Mouse (Mus musculus) lung, postnatal 0 days (tissue): Measurements from ENCODE around the gene Vps37b. TPM values are rescaled to one million over a fixed set of nuclear protein-coding genes. Genes with fewer than 3 reads are reported as not detected.
A peak's percentile ranks its signal among the peaks of the same experiment; 100 is the strongest.

Experiments
- ATAC-seq: fragments of 200-750 bp; cut with Nextera tagmentation; 2 replicates; pipeline ENCODE4 v1.8.0; 2017; ENCODE audit warnings: moderate library complexity
- DNase-seq: peaks from one replicate; pipeline ENCODE4 v3.0.0-alpha.2; 2016; ENCODE audit warnings: low spot score
- H3K27ac ChIP-seq: fragments of 300-500 bp; sonication (generic); 2 replicates; pipeline ENCODE4 v1.5.1; 2014; ENCODE audit warnings: antibody characterized with exemption, mild to moderate bottlenecking, low read length, mixed read lengths
- H3K27me3 ChIP-seq: fragments of 300-500 bp; sonication (generic); replicated peaks from 2 replicates; pipeline ENCODE4 v1.6.1; 2014; ENCODE audit warnings: low read length, mixed read lengths; ENCODE audit not compliant: insufficient read depth
- H3K36me3 ChIP-seq: fragments of 300-500 bp; sonication (generic); 2 replicates; pipeline ENCODE4 v1.6.1; 2014; ENCODE audit warnings: low read length, mixed read lengths; ENCODE audit not compliant: insufficient read depth
- H3K4me1 ChIP-seq: fragments of 300-500 bp; sonication (generic); 2 replicates; pipeline ENCODE4 v1.6.1; 2014; ENCODE audit warnings: antibody characterized with exemption, low read depth, low read length, mixed read lengths; ENCODE audit not compliant: insufficient read depth
- H3K4me2 ChIP-seq: fragments of 300-500 bp; sonication (generic); replicated peaks from 2 replicates; pipeline ENCODE4 v1.6.1; 2014; ENCODE audit warnings: low read depth, mild to moderate bottlenecking, low read length, moderate library complexity, mixed read lengths
- H3K4me3 ChIP-seq: fragments of 300-500 bp; sonication (generic); 2 replicates; pipeline ENCODE4 v1.5.1; 2014; ENCODE audit warnings: low read depth, low read length
- H3K9ac ChIP-seq: fragments of 300-500 bp; sonication (generic); replicated peaks from 2 replicates; pipeline ENCODE4 v1.6.1; 2014; ENCODE audit warnings: low read depth, mild to moderate bottlenecking
- H3K9me3 ChIP-seq: fragments of 300-500 bp; sonication (generic); 2 replicates; pipeline ENCODE4 v1.6.1; 2016; ENCODE audit warnings: low read length, mixed read lengths
- CTCF ChIP-seq: IDR thresholded peaks from 2 replicates; pipeline ENCODE4 v1.5.1; 2016; ENCODE audit warnings: antibody characterized with exemption, mild to moderate bottlenecking
- EP300 ChIP-seq: IDR thresholded peaks from 2 replicates; pipeline ENCODE4 v1.6.1; 2016; ENCODE audit warnings: antibody characterized with exemption, mild to moderate bottlenecking, control low read depth
- WGBS: fragments of 180-500 bp; shearing (Covaris S2); extraction: QIAGEN DNeasy Blood & Tissue Kit; methylation state at CpG from one replicate; pipeline ENCODE4 v1.1.7; 2014; 5-methylcytosine and 5-hydroxymethylcytosine counted together
- polyA plus RNA-seq: library from polyadenylated mRNA; unstranded; fragments of >200 nt; fragmentation: Nextera tagmentation; extraction: Ambion mirVana; gene quantifications from 2 replicates; pipeline ENCODE4 v1.2.1, GENCODE M21; 2015

Gene Vps37b
- polyA plus RNA-seq, 1 experiment from 2014 or later: 28.5 TPM

DNA sequence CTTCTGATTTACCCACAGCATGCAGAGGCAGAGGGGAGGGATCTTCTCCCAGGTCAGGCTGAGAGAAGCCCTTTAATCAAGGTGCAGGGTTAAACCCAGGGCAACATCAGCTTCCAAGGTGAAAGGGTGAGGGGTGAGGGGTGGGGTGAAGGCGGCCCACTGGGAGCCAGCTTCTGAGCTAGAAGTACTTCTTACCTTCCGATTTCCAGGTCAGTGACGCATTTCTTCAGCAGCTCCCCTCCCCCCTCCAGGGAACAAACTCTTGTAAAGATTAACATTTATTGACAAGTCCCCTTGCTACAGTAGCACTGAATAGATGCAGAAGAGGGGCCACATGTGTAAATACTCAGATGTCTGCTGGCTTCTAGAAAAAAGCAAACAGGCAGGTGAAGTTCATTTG lies 54.8 kb downstream of the Vps37b start:
- Histone ChIP-seq H3K4me3 (no peak overlapping the region), H3K27ac (peak overlapping the region; percentile 47; the same call in 1 of the 2 replicates), H3K36me3 (no peaks in the 10 kb centered on the region), H3K9me3 (no peaks in the 10 kb centered on the region), H3K4me2 (no peak overlapping the region), H3K9ac (no peak overlapping the region), H3K4me1 (peaks cover 22% of the 10 kb centered on the region), H3K27me3 (no peaks in the 10 kb centered on the region)
- TF ChIP-seq EP300 (no peak), CTCF (no peak)
- WGBS: 33% methylated on average over 3 of the region's 3 CpGs
- ATAC-seq (no peak), DNase-seq (peak; percentile 34)

DNA sequence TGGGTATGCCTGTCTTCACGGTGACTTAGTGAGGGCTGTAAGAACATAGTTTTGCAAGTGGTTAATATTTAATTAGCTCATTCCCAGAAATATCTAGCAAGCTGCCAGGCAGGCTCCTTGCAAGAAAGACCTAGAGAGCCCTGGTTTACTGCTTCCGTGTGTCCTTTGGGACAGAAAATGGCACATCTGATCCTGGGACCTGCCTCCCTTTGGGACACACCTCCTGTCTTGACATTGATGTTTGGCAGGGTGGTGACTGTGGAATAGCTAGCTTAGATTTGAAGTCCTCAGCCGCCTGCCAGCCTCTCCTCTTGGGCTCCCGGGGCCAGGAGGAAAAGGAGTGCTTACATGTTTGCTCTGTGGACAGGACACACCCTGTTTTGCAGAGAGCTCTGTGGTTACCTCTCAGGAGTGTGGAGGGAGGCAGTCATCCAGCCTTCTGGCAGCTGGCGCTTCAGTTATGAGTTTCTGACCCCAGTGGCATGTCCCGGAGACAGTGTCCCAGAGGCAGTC lies 56.3 kb downstream of the Vps37b start:
- ATAC-seq: peak; percentile 83
- WGBS: 30% methylated on average over 6 of the region's 6 CpGs
- H3K27ac ChIP-seq: peak overlapping the region; percentile 75
- no peaks in the 10 kb centered on the region for H3K9me3 ChIP-seq
- no peaks in the 10 kb centered on the region for H3K36me3 ChIP-seq
- DNase-seq: peak; percentile 91
- H3K4me1 ChIP-seq: peaks cover 17% of the 10 kb centered on the region
- H3K4me3 ChIP-seq: no peak overlapping the region
- TF ChIP-seq CTCF (no peak), EP300 (peak; percentile 49; the same call in 1 of the 2 replicates)
- peak overlapping the region; percentile 98 for H3K4me2 ChIP-seq
- no peak overlapping the region for H3K9ac ChIP-seq
- H3K27me3 ChIP-seq: no peaks in the 10 kb centered on the region

DNA sequence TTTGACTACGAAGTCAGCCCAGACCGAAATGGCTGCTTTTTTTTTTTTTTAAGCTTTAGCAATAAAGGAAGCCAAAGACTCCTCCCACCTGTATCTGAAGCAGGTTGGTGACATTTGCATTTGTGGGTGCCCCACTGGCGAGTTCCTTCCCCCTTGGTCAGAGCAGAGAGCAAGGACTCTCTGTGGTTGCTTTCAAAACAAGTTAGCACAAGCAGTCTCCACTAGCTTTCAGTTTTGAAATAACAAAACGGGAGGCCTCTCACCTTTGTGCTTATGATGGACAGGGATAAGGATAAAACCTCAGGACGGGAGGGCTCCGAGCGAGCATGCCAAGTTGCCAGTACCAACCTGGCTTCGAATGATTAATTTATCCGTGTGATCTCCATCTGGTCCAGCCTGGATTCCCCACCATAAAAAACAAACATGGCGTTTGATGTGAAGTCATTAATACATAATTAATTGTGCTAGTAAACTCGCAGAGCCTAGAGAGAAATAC lies 57.4 kb downstream of the Vps37b start:
- Histone ChIP-seq H3K4me3 (peak overlapping the region; percentile 52), H3K27ac (peak overlapping the region; percentile 75; the same call in 1 of the 2 replicates), H3K36me3 (no peaks in the 10 kb centered on the region), H3K27me3 (no peaks in the 10 kb centered on the region), H3K4me1 (peaks cover 9% of the 10 kb centered on the region; the same call in 1 of the 2 replicates), H3K4me2 (peak overlapping the region; percentile 98), H3K9ac (no peak overlapping the region), H3K9me3 (no peaks in the 10 kb centered on the region)
- WGBS: 25% methylated on average over 11 of the region's 11 CpGs
- 0 out of 2 replicates have a peak, but pooled peaks have one; percentile 11 for ATAC-seq
- DNase-seq: peak; percentile 77
- TF ChIP-seq EP300: no peak
- TF ChIP-seq CTCF: no peak

DNA sequence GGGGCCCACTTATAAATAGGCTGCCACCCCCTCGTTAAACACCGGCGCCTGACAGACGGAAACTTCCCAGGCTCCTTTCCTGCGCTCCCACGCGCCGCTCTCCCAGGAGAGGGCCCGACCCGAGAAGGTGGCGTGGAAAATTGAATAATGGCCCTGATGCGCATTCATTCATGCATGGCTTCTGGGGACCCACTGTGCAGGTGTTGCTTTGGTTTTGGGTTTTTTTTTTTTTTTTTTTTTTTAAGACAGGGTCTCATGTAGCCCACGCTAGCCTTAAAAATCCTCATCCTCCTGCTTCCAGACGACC lies 57.9 kb downstream of the Vps37b start:
- Histone ChIP-seq H3K27ac (peak overlapping the region; percentile 51), H3K36me3 (no peaks in the 10 kb centered on the region), H3K9me3 (no peaks in the 10 kb centered on the region), H3K9ac (peak overlapping the region; percentile 41), H3K4me3 (peak overlapping the region; percentile 52), H3K4me1 (peaks cover 9% of the 10 kb centered on the region; the same call in 1 of the 2 replicates), H3K4me2 (peak overlapping the region; percentile 98), H3K27me3 (no peaks in the 10 kb centered on the region)
- DNase-seq (no peak), ATAC-seq (no peak)
- 4% methylated on average over 14 of the region's 14 CpGs for WGBS
- TF ChIP-seq EP300 (no peak), CTCF (no peak)

DNA sequence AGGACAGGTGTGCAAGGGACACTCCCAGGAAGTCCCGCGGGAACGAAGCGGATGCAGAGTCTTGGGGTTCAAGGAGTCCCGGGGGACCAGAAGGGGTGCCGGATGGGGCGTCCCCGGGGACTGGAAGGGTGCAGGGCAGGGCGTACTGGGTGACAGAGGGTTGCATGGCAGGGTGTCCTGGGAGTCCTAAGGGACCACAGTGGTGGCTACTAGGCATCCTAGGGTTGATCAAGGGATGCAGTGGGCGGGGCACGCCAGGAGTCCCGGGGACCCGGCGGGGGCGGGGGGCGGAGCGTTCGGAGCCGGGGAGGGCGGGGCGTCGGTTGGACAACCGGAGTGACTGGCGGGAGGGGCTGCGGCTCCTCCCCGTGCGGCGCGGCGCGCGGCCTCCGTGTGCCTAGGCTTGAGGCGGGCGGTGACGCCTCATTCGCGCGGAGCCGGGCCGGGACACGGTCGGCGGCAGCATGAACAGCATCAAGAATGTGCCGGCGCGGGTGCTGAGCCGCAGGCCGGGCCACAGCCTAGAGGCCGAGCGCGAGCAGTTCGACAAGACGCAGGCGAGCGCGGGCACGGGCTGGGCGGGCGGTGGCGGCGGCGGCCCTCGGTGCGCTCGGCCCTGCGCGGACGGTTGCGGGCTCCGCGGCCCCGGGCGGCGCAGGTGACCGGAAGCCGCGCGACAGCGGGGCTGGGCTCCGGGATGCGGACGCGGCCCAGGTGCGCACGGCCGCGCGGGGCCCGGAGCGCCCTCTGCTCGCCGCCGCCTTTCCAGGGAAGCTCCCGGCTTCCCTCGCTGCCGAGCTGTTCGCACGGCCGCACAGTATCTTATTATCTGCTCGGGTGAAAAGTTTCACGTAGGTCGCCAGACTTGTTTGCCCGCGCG lies 58.5 kb downstream of the Vps37b start, which contains the start of gene Hip1r:
Gene Hip1r (plus strand): TSS at position 330 of the 880 bp plus-strand sequence.
- Histone ChIP-seq H3K27me3 (no peaks in the 10 kb centered on the region), H3K27ac (peak within 1 kb of the TSS; percentile 51), H3K4me3 (peak within 1 kb of the TSS; percentile 52), H3K4me2 (peak within 1 kb of the TSS; percentile 98), H3K36me3 (no peaks in the 10 kb centered on the region), H3K9me3 (no peaks in the 10 kb centered on the region), H3K9ac (peak within 1 kb of the TSS; percentile 41), H3K4me1 (peaks cover 9% of the 10 kb centered on the region; the same call in 1 of the 2 replicates)
- 1% methylated on average over 82 of the region's 106 CpGs for WGBS
- DNase-seq: peak; percentile 89
- TF ChIP-seq CTCF (peak; percentile 10; the same call in 1 of the 2 replicates), EP300 (no peak)
- ATAC-seq: peak; percentile 66

DNA sequence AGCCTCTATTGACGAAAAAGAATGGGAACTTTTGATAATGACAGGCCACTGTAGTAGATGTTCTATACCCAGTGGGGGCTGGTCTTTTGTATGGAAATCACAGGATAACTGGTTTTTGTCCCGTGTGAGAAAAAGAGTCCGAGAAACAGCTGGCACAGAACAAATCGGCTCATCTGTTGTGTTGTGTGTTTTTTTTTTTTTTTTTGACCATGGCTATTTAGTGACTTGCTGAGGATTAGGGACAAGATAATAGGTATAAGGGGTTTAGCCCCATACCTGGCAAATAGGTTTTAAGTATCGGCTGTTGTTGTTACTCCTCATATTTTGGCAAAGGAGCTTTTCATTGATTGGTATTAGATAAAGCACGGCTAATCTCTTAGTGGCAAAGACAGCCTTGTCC lies 59.6 kb downstream of the Vps37b start:
- Histone ChIP-seq H3K9me3 (no peaks in the 10 kb centered on the region), H3K4me3 (no peak overlapping the region), H3K27ac (no peak overlapping the region), H3K27me3 (no peaks in the 10 kb centered on the region), H3K9ac (no peak overlapping the region), H3K4me1 (peaks cover 9% of the 10 kb centered on the region; the same call in 1 of the 2 replicates), H3K4me2 (no peak overlapping the region), H3K36me3 (no peaks in the 10 kb centered on the region)
- ATAC-seq (no peak), DNase-seq (no peak)
- TF ChIP-seq EP300 (no peak), CTCF (no peak)
- WGBS: 62% methylated on average over 6 of the region's 6 CpGs
